Mouse (Mus musculus) MEL (cell line): ENCODE data around the gene Nop2. TPM values are rescaled to one million over a fixed set of nuclear protein-coding genes. Genes with fewer than 3 reads are reported as not detected.

Experiments
- DNase-seq: peaks from one replicate; pipeline ENCODE4 v3.0.0; 2011; ENCODE audit warnings: low read depth, low spot score
- H3K27ac ChIP-seq: 2 replicates; pipeline ENCODE4 v1.5.1; 2012; ENCODE audit warnings: low read depth, mild to moderate bottlenecking, control low read depth, low read length, moderate library complexity; ENCODE audit not compliant: control insufficient read depth
- H3K27me3 ChIP-seq, 2 experiments: fragments of 150-350 bp in 1 of 2; sonication (generic) in 1 of 2; 2 replicates each; pipeline ENCODE4 v1.6.1; 2012; ENCODE audit warnings: low read length in 2 of 2, mild to moderate bottlenecking in 2 of 2, improper control_type of control experiment in 1 of 2, moderate library complexity in 1 of 2; ENCODE audit not compliant: insufficient read depth in 2 of 2, control insufficient read depth in 1 of 2
- H3K36me3 ChIP-seq, 2 experiments: 2 replicates each; pipeline ENCODE4 v1.6.1; 2012 to 2014; ENCODE audit warnings: low read length in 2 of 2, improper control_type of control experiment in 1 of 2, inconsistent platforms in 1 of 2, mild to moderate bottlenecking in 1 of 2; ENCODE audit not compliant: insufficient read depth in 2 of 2, control insufficient read depth in 1 of 2
- H3K4me1 ChIP-seq, 2 experiments: fragments of 150-350 bp in 1 of 2; sonication (generic) in 1 of 2; 2 replicates each; pipeline ENCODE4 v1.6.1; 2012; ENCODE audit warnings: low read length in 2 of 2, improper control_type of control experiment in 1 of 2, mild to moderate bottlenecking in 1 of 2; ENCODE audit not compliant: insufficient read depth in 2 of 2, control insufficient read depth in 1 of 2
- H3K4me3 ChIP-seq, 2 experiments: fragments of 150-350 bp in 1 of 2; sonication (generic) in 1 of 2; 2 replicates each; pipeline ENCODE4 v1.5.1; 2012; ENCODE audit warnings: low read depth in 2 of 2, low read length in 2 of 2, mild to moderate bottlenecking in 2 of 2, moderate library complexity in 2 of 2, control low read depth in 1 of 2, improper control_type of control experiment in 1 of 2; ENCODE audit not compliant: control insufficient read depth in 1 of 2, insufficient read depth in 1 of 2
- H3K79me2 ChIP-seq: 2 replicates; pipeline ENCODE4 v1.6.1; 2012; ENCODE audit warnings: mild to moderate bottlenecking, low read length, moderate library complexity; ENCODE audit not compliant: control insufficient read depth, poor library complexity, insufficient read depth
- H3K9ac ChIP-seq: 2 replicates; pipeline ENCODE4 v1.6.1; 2012; ENCODE audit warnings: low read depth, mild to moderate bottlenecking, control low read depth, low read length, moderate library complexity; ENCODE audit not compliant: control insufficient read depth, poor library complexity, severe bottlenecking
- H3K9me3 ChIP-seq: fragments of 150-350 bp; sonication (generic); replicated peaks from 2 replicates; pipeline ENCODE4 v1.6.1; 2012; ENCODE audit warnings: mild to moderate bottlenecking, low read length, improper control_type of control experiment, moderate library complexity; ENCODE audit not compliant: insufficient read depth
- ELF1 ChIP-seq: IDR thresholded peaks from 2 replicates; pipeline ENCODE4 v1.6.1; 2014; ENCODE audit warnings: low read depth, mild to moderate bottlenecking, inconsistent platforms, low read length, improper control_type of control experiment, moderate library complexity
- EP300 ChIP-seq, 2 experiments: IDR thresholded peaks; 2 replicates each; pipeline ENCODE4 v1.6.1; 2011; ENCODE audit warnings: improper control_type of control experiment in 2 of 2, low read length in 2 of 2, low read depth in 1 of 2, mild to moderate bottlenecking in 1 of 2
- ETS1 ChIP-seq: IDR thresholded peaks from 2 replicates; pipeline ENCODE4 v1.6.1; 2012; ENCODE audit warnings: low read depth, mild to moderate bottlenecking, inconsistent platforms, low read length, improper control_type of control experiment, moderate library complexity
- GATA1 ChIP-seq: IDR thresholded peaks from 2 replicates; pipeline ENCODE4 v1.6.1; 2011; ENCODE audit warnings: low read depth, low read length, improper control_type of control experiment
- HCFC1 ChIP-seq: IDR thresholded peaks from 2 replicates; pipeline ENCODE4 v1.6.1; 2012; ENCODE audit warnings: low read depth, mild to moderate bottlenecking, inconsistent platforms, low read length, improper control_type of control experiment, moderate library complexity
- KAT2A ChIP-seq: conservative IDR thresholded peaks from 2 replicates; pipeline ENCODE4 v1.6.1; 2012; ENCODE audit warnings: low read depth, low read length, improper control_type of control experiment, inconsistent platforms
- MAZ ChIP-seq: IDR thresholded peaks from 2 replicates; pipeline ENCODE4 v1.6.1; 2012; ENCODE audit warnings: low read depth, mild to moderate bottlenecking, inconsistent platforms, low read length, improper control_type of control experiment
- MXI1 ChIP-seq: IDR thresholded peaks from 2 replicates; pipeline ENCODE4 v1.6.1; 2011; ENCODE audit warnings: mild to moderate bottlenecking, low read depth, low read length, improper control_type of control experiment
- NELFE ChIP-seq: IDR thresholded peaks from 2 replicates; pipeline ENCODE4 v1.6.1; 2011; ENCODE audit warnings: low read depth, low read length, improper control_type of control experiment
- NRF1 ChIP-seq: IDR thresholded peaks from 2 replicates; pipeline ENCODE4 v1.6.1; 2014; ENCODE audit warnings: low read depth, mild to moderate bottlenecking, inconsistent platforms, low read length, improper control_type of control experiment, moderate library complexity; ENCODE audit not compliant: poor library complexity, insufficient read depth, severe bottlenecking
- POLR2A ChIP-seq, 2 experiments: IDR thresholded peaks; 2 replicates each; pipeline ENCODE4 v1.6.1; 2011 to 2012; ENCODE audit warnings: low read length in 2 of 2, mild to moderate bottlenecking in 2 of 2, control low read depth in 1 of 2, improper control_type of control experiment in 1 of 2, low read depth in 1 of 2, moderate library complexity in 1 of 2; ENCODE audit not compliant: control insufficient read depth in 1 of 2, insufficient read depth in 1 of 2, poor library complexity in 1 of 2
- RCOR1 ChIP-seq: IDR thresholded peaks from 2 replicates; pipeline ENCODE4 v1.6.1; 2012; ENCODE audit warnings: low read depth, mild to moderate bottlenecking, inconsistent platforms, low read length, improper control_type of control experiment
- SIN3A ChIP-seq: IDR thresholded peaks from 2 replicates; pipeline ENCODE4 v1.6.1; 2012; ENCODE audit warnings: low read length, improper control_type of control experiment, inconsistent platforms
- TCF12 ChIP-seq: IDR thresholded peaks from 2 replicates; pipeline ENCODE4 v1.6.1; 2014; ENCODE audit warnings: low read depth, mild to moderate bottlenecking, inconsistent platforms, low read length, improper control_type of control experiment, moderate library complexity
- ZC3H11A ChIP-seq: IDR thresholded peaks from 2 replicates; pipeline ENCODE4 v1.6.1; 2012; ENCODE audit warnings: low read depth, mild to moderate bottlenecking, inconsistent platforms, low read length, improper control_type of control experiment
- polyA plus RNA-seq, 2 experiments: library from polyadenylated mRNA; stranded (reverse) in 1 of 2; unstranded in 1 of 2; fragments of >175 nt in 1 of 2; fragments of >200 nt in 1 of 2; gene quantifications; 2 replicates each; pipeline versions ENCODE4 v1.2.1 to v1.2.4; 2012; ENCODE audit warnings: low replicate concordance in 2 of 2, low read depth in 1 of 2; ENCODE audit not compliant: insufficient read length in 2 of 2, insufficient read depth in 1 of 2, missing spikeins in 1 of 2
- total RNA-seq: library from RNA; depleted of rRNA; stranded (reverse); fragments of 300-350 nt; gene quantifications from 2 replicates; pipeline ENCODE4 v1.2.3, GENCODE M21; 2012

The Nop2 gene
- total and polyA plus RNA-seq, 3 experiments, result 221 to 337 (median 263) TPM

GRCm38 (mm10) chr6:125088561-125089321 lies 43.0 kb upstream of the Nop2 start (continued):
- TF ChIP-seq NRF1 (no peak), EP300 (IDR thresholded peaks at IDR 0.05; ENCODE audit: low read depth in 1 of 2, low read length in 2 of 2) (no peak), HCFC1 (no peak)

GRCm38 (mm10) chr6:125089521-125090321 lies 42.0 kb upstream of the Nop2 start:
- TF ChIP-seq GATA1 (no peak), HCFC1 (peak; percentile 73), KAT2A (no peak), ETS1 (peak; percentile 78), NELFE (peak; percentile 7; the same call in 1 of the 2 replicates), POLR2A (IDR thresholded peaks at IDR 0.05; ENCODE audit: control insufficient read depth in 1 of 2, insufficient read depth in 1 of 2, low read depth in 1 of 2, low read length in 2 of 2, poor library complexity in 1 of 2) (peak; percentile 20 to 30; a peak in 1 of 4 replicates), ZC3H11A (0 out of 2 replicates have a peak, but pooled peaks have one; percentile 2), SIN3A (peak; percentile 14), MXI1 (0 out of 2 replicates have a peak, but pooled peaks have one; percentile 11), RCOR1 (no peak; the same call in 1 of the 2 replicates), ELF1 (peak; percentile 18; the same call in 1 of the 2 replicates), TCF12 (peak; percentile 26; the same call in 1 of the 2 replicates), MAZ (peak; percentile 99)
- H3K27me3 ChIP-seq, result no peaks in the 10 kb centered on the region
- DNase-seq, result peak; percentile 93
- H3K36me3 ChIP-seq, result peaks cover 0 to 12% of the 10 kb centered on the region in 2 experiments; a peak in 2 of 4 replicates
- H3K9me3 ChIP-seq, result no peaks in the 10 kb centered on the region
- H3K27ac ChIP-seq, result peak overlapping the region; percentile 80
- H3K4me1 ChIP-seq, result peaks cover 5 to 15% of the 10 kb centered on the region in 2 experiments
- H3K9ac ChIP-seq, result peak overlapping the region; percentile 70
- peak overlapping the region; percentile 37 to 54 for H3K4me3 ChIP-seq
- no peaks in the 10 kb centered on the region; the same call in 1 of the 2 replicates for H3K79me2 ChIP-seq
